Mouse (Mus musculus) olfactory bulb, adult 2 months (tissue): ENCODE data around the gene Vamp2. TPM values are rescaled to one million over a fixed set of nuclear protein-coding genes. Genes with fewer than 3 reads are reported as not detected.

Experiments
- H3K27ac ChIP-seq: fragments of 200-500 bp; 2 replicates; pipeline ENCODE4 v1.5.1; 2012; ENCODE audit warnings: low read depth, low read length; ENCODE audit not compliant: insufficient read depth
- H3K4me1 ChIP-seq: fragments of 200-500 bp; 2 replicates; pipeline ENCODE4 v1.6.1; 2012; ENCODE audit warnings: low read length; ENCODE audit not compliant: control insufficient read depth, insufficient read depth
- H3K4me3 ChIP-seq: fragments of 200-500 bp; 2 replicates; pipeline ENCODE4 v1.5.1; 2012; ENCODE audit warnings: mild to moderate bottlenecking, low read depth, low read length, moderate library complexity; ENCODE audit not compliant: insufficient read depth
- CTCF ChIP-seq: fragments of 200-500 bp; IDR thresholded peaks from 2 replicates; pipeline ENCODE4 v1.5.1; 2012; ENCODE audit warnings: low read depth, mild to moderate bottlenecking, low read length, moderate library complexity; ENCODE audit not compliant: insufficient read depth
- POLR2A ChIP-seq: fragments of 200-500 bp; IDR thresholded peaks from 2 replicates; pipeline ENCODE4 v1.6.1; 2012; ENCODE audit warnings: mild to moderate bottlenecking, low read depth, low read length, moderate library complexity; ENCODE audit not compliant: insufficient read depth
- WGBS: fragments of 180-500 bp; shearing (Covaris S2); methylation state at CpG from one replicate; pipeline ENCODE4 v1.1.7; 2018; 5-methylcytosine and 5-hydroxymethylcytosine counted together
- polyA plus RNA-seq: library from polyadenylated mRNA; stranded (reverse); fragments of >200 nt; gene quantifications from 2 replicates; pipeline ENCODE4 v1.2.4, GENCODE M21; 2012; ENCODE audit warnings: low replicate concordance; ENCODE audit not compliant: missing spikeins, insufficient read depth, insufficient read length

The Vamp2 gene
- polyA plus RNA-seq, 1 experiment, result 348 TPM

DNA sequence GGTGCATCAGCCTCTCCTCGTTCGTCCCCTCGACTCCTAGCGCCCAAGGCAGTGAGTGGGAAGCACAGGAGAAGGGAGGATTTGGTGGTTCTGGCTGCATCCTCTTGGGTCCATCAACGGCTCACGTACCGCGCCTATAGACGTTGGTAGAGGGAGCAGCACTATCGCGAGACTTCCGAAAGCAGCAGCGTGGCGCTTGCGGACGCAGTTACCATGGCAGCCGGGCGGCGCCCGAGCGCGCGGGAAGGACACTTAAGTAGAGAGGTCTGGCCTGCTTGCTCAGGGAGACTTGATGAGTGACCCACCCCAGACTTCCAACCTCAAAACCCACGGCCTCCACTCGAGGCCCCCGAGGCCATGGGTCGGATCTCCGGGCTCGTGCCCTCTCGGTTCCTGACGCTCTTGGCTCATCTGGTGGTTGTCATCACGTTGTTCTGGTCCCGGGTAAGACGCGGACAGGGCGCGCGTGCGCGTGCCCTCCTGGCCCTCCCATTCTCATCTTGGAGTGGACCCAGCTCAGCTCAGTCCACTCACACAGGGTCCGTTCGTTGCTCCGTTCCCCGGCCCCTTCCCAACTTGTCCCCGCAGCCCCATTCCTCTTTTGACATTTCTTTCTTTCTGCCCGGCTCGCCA, 17.6 kb upstream of the Vamp2 start, which contains the start of gene Tmem107:
Gene Tmem107 (plus strand): TSS at position 217 of the 633 bp plus-strand sequence.
- peak within 1 kb of the TSS; percentile 92 for H3K27ac ChIP-seq
- TF ChIP-seq POLR2A (peak; percentile 55; the same call in 1 of the 2 replicates), CTCF (no peak)
- peaks cover 32% of the 10 kb centered on the region for H3K4me1 ChIP-seq
- H3K4me3 ChIP-seq, result peak within 1 kb of the TSS; percentile 52
- under 1% methylated on average over 47 of the region's 47 CpGs for WGBS

DNA sequence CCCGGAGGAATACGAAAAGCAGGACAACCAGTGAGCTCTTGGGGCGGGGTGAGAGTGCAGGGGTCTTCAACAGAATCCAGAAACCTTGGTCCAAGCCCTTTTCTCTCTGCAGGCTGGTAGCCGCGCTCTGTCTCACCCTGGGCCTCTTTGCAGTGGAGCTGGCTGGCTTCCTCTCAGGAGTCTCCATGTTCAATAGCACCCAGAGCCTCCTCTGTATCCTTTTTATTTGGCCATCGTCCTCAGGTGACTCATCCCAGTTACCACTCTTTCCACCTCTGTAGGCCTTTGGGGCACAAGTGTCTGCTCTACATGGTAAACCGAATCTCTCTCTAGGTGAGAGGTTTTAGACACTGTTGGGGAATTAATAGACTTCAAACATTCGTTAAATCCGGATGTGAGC, 17.0 kb upstream of the Vamp2 start:
- WGBS, result 12% methylated on average over 9 of the region's 9 CpGs
- TF ChIP-seq POLR2A (no peak), CTCF (no peak)
- Histone ChIP-seq H3K27ac (peak overlapping the region; percentile 53), H3K4me3 (peak overlapping the region; percentile 52), H3K4me1 (peaks cover 28% of the 10 kb centered on the region)

DNA sequence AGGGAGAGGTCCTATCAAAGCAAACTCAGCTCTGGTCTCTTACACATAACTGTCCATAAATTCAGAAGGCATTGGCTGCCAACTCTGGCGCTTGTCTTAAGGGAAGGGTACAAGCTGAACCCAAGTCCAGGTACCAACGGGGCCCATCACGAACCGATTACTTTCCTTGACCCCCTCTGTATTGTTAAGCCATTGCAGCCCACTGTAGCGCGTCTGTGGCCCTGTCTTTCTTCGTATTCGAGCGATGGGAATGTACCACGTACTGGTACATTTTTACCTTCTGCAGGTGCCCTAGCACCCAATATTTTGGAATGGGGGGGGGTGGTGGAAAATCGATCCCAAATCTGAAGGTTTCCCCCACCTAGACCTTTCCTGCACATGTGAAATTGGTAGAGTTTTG, 16.1 kb upstream of the Vamp2 start:
- TF ChIP-seq POLR2A (no peak), CTCF (no peak)
- Histone ChIP-seq H3K4me3 (no peak overlapping the region), H3K4me1 (peaks cover 24% of the 10 kb centered on the region), H3K27ac (peak overlapping the region; percentile 7; the same call in 1 of the 2 replicates)
- 75% methylated on average over 11 of the region's 11 CpGs for WGBS

DNA sequence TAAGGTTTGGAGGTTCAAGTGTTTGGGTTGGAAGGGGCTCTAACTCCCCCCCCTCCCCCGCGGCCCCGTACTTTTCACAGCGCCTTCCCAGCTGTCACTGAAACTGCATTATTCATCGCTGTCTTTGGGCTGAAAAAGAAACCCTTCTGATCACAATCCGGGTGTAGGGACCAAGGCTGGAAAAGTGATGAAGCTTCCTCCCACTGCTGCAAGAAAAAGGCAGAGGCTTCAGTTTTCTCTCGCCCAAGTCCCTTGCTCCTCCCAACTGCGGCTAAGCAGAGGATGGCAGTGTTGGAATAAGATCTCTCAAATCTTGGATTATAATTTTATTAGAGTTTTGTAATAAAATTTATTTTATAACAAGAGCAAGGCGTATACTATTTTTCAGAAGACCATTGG, 15.6 kb upstream of the Vamp2 start:
- 2% methylated on average over 9 of the region's 9 CpGs for WGBS
- H3K4me1 ChIP-seq, result peaks cover 22% of the 10 kb centered on the region

DNA sequence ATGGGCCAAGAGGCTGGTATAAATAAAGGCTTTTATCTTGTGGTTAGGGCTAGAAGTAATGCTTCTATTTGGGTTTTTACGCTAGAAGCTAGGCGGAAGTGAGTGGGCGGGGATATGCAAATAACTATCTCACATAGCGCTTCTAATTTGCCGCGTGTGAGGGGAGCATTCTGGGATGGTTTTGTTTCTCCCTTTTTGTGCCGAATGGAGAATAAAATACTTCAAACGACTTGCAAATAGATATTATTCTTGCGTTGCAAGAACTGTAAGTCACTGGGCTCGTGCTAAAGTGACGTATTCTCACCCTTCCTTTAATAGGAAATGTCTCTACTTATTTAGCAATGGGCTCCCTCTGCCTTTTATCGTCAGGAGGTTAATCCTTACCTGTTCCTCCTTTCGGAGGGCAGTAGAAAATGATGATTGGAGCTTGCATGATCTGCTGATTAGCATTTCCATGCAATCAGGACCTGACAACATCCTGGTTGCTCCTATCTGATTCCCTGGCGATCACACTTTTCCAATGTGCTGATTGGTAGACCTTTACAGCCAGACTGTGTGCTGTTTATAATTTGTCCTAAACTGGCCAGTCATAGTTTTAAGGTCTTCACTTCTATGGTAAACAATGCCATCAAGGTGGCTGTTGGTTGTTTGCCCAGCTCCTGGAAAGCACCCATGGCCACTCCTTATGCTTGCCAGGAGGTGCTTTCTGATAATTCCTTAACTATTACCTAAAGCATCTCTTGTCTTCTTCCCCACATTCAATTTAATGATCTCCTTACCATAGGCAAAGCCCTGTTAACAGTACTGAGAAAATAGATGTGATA, 15.0 kb upstream of the Vamp2 start:
- Histone ChIP-seq H3K4me3 (no peak overlapping the region), H3K4me1 (peaks cover 24% of the 10 kb centered on the region), H3K27ac (peak overlapping the region; percentile 99)
- TF ChIP-seq POLR2A (no peak), CTCF (no peak)
- under 1% methylated on average over 14 of the region's 14 CpGs for WGBS

More for the DNA sequence above, 15.6 kb upstream of the Vamp2 start:
- Histone ChIP-seq H3K27ac (peak overlapping the region; percentile 90), H3K4me3 (peak overlapping the region; percentile 34)
- no peak for TF ChIP-seq POLR2A
- TF ChIP-seq CTCF, result no peak

DNA sequence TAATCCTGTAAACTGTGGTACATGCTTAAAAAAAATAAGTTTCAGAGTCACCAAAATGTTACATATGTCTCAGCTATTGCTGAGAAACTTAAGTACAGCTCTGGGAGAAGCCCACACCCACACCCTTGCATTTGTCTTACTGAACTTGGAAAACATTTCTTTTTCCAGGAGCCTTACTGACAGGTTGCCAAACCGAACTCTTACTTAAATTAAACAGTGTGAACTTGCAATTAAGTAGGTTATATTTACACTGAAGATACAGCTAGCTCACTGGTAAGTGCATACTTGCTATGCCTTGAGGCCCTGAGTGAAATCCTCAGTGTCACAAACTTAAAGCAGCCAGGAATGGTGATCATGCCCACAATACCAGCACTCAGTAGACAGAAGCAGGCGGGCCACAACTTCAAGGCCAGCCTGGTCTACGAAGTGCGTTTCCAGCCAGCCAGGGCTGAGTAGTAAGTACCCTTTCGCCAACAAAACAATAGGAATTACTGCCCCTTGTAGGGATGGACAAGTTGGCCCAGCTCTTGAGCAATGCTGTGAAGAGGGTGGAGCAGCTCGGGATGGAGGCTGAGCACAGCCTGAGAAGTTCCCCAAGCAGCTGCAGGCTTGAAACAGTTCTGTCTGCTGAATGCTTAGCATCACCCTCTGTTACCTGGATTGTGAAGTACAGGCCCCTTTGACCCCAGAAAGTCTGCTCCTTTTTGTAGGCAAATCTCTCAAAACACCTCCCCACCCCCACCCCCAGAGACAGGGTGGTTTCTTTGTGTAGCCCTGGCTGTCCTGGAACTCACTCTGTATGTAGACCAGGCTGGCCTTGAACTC, 14.1 kb upstream of the Vamp2 start:
- TF ChIP-seq CTCF (no peak), POLR2A (no peak)
- Histone ChIP-seq H3K27ac (peak overlapping the region; percentile 81), H3K4me1 (peaks cover 24% of the 10 kb centered on the region), H3K4me3 (no peak overlapping the region)
- WGBS, result 22% methylated on average over 6 of the region's 6 CpGs

DNA sequence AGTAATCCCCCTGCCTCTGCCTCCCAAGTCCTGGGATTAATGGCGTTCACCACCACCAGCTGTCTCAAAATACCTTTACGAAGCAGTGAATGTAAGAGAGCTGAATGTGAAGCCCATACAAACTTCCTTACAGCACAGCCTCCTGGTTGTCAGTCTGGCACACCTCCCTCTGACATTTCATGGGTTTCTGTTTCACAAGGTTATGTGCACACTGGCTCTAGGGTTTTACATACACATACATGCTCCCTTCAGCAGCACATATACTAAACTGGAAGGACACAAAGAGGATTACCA, 13.6 kb upstream of the Vamp2 start:
- TF ChIP-seq POLR2A (no peak), CTCF (no peak)

DNA sequence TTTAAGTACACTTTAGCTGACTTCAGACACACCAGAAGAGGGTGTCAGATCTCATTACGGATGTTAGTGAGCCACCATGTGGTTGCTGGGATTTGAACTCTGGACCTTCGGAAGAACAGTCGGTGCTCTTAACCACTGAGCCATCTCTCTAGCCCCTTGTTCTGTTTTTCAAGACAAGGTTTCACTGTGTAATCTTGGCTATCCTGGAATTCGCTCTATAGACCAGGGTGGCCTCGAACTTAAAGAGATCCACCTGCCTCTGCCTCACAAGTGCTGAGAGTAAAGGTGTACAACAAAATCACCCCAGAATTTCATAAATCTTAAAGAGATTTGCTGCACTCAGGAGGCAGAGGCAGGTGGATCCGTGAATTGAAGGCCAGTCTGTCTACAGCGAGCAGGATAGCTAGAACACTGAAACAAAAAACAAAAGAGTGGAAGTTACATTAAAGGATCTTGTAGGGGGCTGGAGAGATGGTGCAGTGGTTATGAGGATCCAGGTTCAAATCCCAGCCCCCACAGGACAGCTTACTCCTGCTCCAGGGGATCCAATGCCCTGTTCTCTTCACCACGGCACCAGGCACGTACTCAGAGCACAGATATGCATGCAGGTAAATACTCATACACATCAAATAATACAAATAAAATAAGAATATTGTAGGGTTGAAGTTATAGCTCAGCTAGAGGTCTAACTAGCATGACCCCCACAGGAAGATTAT, 12.4 kb upstream of the Vamp2 start:
- no peak overlapping the region for H3K4me3 ChIP-seq
- H3K4me1 ChIP-seq, result peaks cover 19% of the 10 kb centered on the region
- TF ChIP-seq CTCF, result no peak
- TF ChIP-seq POLR2A, result no peak
- WGBS, result 61% methylated on average over 9 of the region's 9 CpGs
- H3K27ac ChIP-seq, result no peak overlapping the region

More for the DNA sequence above, 13.6 kb upstream of the Vamp2 start:
- no peak overlapping the region for H3K4me3 ChIP-seq
- WGBS, result 40% methylated on average over 2 of the region's 2 CpGs
- H3K27ac ChIP-seq, result peak overlapping the region; percentile 81
- peaks cover 24% of the 10 kb centered on the region for H3K4me1 ChIP-seq
